Mouse (Mus musculus) c-Kit-negative CD71-positive TER-119-positive erythroid progenitor cells, embryonic 14.5 days (primary cell): ENCODE measurements around the gene 2200002D01Rik.

Experiments used
- DNase-seq: peaks from one replicate; pipeline ENCODE4 v3.0.0-alpha.2; 2013; ENCODE audit warnings: low read depth, low spot score

2200002D01Rik gene

GRCm38 (mm10) chr7:29248261-29248841 lies at the start of gene 2200002D01Rik:
2200002D01Rik (minus strand) TSS chr7:29248466.
- no peak for DNase-seq

DNA sequence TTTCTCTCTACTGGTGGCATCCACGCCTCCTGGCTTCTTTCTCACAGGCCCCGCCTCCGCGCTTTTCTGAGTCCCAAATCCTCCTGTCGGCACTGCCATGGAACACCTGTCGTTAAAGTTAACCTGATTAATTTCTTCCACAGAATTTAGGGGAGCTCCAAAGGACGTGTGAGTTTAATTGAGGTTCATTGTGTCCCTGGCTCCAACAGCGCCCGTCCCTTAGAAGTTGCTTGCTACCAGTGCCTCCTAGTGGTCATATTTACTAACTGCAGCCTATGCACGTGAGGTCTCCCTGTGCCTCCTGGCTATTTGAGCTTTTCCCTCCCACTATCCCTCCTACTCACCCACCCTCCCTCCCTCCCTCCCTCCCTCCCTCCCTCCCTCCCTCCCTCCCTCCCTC lies 48.7 kb upstream of the 2200002D01Rik start:
- DNase-seq: peak; percentile 43

DNA sequence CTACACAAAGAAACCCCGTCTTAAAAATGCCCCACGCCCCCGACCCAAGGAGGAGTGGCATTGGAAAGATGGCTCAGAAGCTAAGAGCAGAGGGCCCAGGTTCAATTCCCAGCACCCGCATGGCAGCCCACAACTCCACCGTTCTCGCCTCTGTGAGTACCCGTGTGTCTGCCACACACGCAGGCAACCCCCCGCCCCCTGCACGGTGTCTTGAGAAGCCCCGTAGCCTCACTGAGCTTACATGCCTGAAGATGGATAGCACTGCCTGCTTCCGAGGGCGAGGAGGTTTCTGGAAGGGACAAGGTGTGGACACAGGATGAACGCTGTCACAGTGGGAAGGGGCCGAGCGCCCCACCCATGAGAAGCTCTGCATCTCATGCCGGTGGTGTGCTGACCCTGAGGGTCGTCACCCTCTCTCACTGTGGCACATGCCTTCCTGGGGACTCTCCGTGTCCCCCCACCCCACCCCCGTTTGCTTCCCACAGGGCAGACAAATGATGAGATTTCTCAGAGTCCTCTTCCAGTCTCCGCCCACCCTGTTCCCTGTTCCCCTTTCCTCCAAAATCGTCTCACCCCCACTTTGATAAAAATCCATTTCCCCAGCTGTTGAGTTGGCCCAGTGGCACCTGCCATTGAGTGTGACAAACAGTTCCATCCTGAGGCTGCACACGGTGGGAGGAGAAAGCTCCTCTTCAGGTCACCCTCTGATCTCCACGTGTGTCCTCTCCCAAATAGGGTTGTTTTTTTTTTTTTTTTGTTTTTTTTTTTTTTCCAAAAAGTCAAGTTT lies 47.8 kb upstream of the 2200002D01Rik start:
- no peak for DNase-seq

GRCm38 (mm10) chr7:29294111-29294761 lies 46.0 kb upstream of the 2200002D01Rik start:
- no peak for DNase-seq

- no peak for DNase-seq
Measured at GRCm38 (mm10) chr7:29293131-29294065, 45.1 kb upstream of the 2200002D01Rik start.

DNA sequence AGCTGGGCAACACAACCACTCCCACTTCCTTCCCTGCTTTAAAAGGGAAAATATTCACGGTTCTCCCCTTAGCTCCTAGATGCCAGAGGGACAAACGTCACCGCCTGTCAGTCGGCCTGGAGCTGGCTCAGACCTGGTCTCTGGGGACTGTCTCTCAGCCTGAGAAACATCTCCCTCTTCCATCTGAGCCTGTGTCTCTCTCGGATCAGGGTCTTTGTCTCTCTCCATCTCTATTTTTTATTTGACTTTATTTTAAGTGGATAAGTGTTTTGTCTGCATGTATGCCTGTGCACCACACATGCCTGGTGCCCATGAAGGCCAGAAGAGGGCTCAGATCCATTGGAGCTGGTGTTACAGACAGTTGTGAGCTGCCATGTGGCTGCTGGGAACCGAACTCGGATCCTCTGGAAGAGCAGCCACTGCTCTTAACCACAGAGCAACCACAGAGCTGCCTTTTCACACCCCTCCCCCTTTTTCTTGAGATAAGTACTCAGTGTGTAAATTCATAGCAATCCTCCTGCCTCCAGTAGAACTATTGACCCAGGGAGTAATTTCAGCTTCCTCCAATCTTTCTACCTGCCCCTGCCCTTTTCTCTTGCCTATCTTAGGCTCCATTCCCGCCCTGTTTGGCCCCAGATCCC lies 44.3 kb upstream of the 2200002D01Rik start:
- DNase-seq: no peak

GRCm38 (mm10) chr7:29291616-29292457 lies 43.6 kb upstream of the 2200002D01Rik start:
- DNase-seq: no peak

DNA sequence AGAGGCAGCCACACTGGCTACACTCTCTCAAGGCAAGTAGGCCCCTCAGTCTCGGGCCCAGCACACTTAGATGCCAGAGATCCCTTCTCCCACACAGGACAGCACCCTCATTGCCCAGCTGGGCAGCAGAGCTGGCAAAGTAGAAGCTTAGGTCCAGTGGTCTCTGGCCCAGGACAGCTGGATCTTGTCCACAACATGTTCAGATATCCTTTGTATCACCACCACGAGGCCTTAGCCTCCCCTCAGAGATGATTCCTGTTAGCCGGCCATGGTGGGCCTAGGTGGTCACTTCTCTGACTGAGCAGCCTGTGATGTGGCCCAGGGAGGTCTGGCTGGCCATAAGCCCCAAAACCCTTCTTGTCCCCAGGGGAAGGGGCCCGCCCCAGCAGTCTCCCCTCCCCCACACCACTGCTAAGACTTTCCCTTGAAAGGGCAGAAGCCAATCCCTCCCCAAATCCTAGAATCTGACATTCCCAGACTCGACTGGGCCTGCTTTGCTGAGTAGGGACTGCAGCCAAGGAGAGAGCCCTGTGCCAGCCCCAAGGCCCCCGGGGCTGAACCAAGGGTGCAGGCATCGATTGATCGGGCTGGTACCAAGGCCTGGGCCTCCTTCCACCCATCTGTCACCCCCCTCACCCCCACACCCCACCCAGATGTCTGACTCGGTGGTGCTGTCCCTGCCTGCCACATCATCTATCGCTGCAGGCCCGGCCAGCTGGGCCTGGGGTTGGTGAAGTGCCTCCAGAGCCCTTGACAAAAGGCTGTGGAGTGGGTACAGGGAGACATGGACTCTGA lies 42.6 kb upstream of the 2200002D01Rik start:
- no peak for DNase-seq

- DNase-seq: no peak
Measured at GRCm38 (mm10) chr7:29289856-29290255, 41.6 kb upstream of the 2200002D01Rik start.

DNA sequence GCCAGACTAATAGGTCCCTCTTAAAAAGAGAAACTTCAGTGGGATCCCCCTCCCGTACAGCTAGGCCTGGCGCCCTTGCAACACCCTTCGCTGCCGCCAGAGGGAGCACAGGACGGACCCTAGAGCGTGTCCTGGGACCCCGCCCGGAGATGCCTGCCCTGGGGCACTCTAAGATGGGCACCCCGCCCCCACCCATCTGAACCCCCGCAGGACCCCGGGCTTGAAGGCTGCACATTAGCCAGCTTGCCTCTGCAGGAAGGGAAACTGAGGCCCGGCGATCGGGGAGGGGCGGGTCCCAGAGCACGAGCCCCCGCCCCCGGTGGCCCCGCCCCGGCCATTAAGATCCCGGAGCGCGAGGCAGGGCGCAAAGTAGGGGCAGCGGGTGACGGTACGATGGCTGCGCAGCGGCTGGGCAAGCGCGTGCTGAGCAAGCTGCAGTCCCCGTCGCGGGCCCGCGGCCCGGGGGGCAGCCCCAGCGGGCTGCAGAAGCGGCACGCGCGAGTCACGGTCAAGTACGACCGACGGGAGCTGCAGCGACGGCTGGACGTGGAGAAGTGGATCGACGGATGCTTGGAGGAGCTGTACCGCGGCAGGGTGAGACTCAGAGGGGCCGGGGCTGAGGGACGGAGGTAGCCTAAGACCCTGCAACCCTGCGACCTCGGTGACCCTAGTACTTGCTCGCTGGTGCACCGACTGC lies 40.8 kb upstream of the 2200002D01Rik start, which contains the start of gene Ppp1r14a:
Gene Ppp1r14a, plus strand, starts transcription at position 367 of the 697 bp plus-strand sequence.
- DNase-seq: no peak

DNA sequence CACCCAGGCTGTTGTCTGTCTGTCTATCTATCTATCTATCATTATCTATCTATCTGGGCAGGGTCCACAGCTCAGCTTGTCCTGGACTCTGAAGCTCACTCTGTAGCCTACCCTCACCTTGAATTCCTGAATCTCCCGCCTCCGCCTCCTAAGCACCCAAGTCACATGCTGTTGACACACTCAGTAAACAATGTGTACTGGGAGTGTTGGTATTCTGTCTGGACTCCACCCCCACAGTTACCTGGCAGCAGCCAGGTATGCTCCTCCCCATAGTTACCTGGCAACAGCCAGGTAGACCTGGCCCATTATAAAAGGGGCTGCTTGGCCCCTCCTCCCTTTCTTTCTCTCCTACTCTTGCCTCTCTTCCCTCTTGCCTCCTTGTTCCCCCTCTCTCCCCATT lies 39.8 kb upstream of the 2200002D01Rik start:
- DNase-seq: no peak

DNA sequence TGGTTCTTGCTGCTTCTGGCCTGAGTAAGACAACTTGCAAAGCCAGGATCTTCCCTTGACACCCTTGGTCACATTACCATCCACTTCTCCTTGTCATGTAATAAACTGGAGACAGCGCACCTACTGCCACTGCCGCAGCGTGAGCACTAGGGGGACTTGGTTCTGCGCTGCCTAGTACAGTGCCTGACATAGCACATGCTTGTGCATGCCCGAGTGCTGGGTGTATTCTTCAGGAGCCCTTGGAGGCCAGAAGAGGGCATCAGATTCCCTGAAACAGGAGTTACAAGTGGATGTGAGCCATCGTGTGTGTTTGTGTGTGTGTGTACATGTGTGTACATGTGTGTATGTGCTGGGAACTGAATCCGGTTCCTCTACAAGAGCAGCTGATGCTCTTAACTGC lies 39.2 kb upstream of the 2200002D01Rik start:
- DNase-seq: no peak

- DNase-seq: no peak
Measured at GRCm38 (mm10) chr7:29284523-29284922, 36.3 kb upstream of the 2200002D01Rik start.

DNA sequence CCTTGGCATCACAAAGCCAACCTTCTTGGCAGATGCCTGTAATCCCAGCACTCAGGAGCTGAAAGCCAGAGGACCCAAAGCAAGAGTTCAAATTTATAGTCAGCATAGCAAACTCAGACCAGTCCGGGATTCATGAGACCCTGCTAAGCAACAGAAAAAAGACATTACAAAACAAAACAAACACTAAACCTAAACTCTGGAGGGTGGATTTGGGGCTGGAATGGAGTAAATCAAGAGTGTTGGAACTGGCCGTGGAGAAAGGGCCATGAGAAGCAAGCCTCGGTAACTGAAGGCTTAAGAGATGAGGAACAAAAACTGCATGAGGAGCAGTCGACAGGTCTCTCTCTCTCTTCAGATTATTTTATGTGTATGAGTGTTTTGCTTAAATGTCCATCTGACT lies 35.6 kb upstream of the 2200002D01Rik start:
- no peak for DNase-seq

GRCm38 (mm10) chr7:29282074-29282554 lies 33.8 kb upstream of the 2200002D01Rik start:
- DNase-seq: no peak

DNA sequence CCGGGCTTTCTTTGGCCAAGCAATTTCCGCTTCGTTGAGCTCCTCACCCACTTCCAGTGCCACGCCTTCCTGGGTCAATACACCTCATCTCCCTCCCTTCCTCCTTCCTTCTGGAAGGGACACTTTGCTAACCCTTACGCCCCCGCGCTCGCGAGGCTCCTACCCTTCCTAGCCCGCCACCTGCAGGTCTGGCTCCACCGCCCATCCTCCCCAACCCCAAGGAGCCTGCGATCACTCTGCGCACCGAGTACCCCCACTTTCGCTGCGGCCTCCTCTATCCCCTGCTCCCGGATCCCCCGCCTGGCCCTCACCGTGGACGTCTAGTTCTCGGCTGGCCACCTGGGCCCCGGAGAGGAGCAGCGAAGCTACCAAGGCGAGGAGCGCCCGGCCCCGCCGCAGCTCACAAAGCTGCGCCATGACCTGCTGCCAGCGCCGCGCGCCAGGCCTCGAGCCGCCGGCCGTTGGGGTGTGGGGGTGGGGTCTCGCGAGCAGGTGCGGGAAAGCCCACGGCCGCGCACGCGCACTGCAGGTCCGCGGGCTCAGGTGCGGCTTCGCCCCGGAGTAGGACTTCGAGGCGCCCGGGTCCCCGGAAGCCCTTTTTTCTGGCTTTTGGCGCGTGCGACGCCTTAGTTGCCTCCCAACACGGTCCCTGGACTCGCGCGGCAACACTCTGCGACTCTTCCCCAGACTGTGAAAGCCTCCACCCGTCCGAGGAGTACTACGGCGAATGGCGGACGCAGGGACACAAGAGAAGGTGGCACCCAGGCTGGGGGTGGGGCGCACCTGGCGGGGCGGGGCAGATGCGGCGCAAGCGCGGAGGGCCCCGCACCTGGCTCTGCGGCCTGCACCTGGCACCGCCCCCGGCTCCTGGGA lies 33.2 kb upstream of the 2200002D01Rik start, which contains the start of gene Spint2:
Gene Spint2, minus strand, starts transcription at position 712 of the 873 bp plus-strand sequence.
- DNase-seq: no peak

DNA sequence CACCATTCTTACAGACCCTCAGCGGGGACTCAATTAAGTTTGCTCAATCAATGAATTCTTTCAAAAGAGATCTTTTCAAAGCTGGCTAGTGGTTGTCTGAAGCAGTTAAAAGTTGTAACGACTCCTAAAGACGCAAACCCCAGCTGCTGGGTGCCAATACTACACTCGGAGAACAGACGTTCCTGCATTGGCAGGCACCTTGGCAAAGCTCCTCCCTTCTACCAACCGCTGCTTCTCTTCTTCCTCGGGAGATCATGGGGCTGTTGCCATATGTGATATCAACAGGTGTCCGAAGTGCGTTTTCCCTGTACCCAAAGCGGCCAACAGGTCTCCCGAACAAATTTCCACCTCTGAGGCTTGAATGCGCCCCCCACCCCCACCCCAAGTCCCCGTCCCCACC lies 32.5 kb upstream of the 2200002D01Rik start:
- DNase-seq: no peak
